Mouse (Mus musculus) megakaryocyte-erythroid progenitor cell, adult 5-6 weeks (primary cell): Measurements from ENCODE around the gene Tbc1d24. TPM values are rescaled to one million over a fixed set of nuclear protein-coding genes. Genes with fewer than 3 reads are reported as not detected.

Source experiments
- ATAC-seq: replicated peaks from 2 replicates; pipeline ENCODE4 v1.8.0; 2016; ENCODE audit warnings: mild to moderate bottlenecking, inconsistent platforms; ENCODE audit not compliant: severe bottlenecking, poor library complexity, low FRiP score, low TSS enrichment
- total RNA-seq, 2 experiments: library from RNA; stranded (forward) in 1 of 2; stranded (reverse) in 1 of 2; fragments of 200-1000, 215-1000 nt in 1 of 2; fragments of >200 nt in 1 of 2; fragmentation: Nextera tagmentation in 1 of 2; gene quantifications; 2 replicates each; pipeline ENCODE4 v1.2.3; 2014 to 2017

Gene Tbc1d24
- total RNA-seq, 2 experiments from 2014 or later: 6.0 to 45.2 TPM

DNA sequence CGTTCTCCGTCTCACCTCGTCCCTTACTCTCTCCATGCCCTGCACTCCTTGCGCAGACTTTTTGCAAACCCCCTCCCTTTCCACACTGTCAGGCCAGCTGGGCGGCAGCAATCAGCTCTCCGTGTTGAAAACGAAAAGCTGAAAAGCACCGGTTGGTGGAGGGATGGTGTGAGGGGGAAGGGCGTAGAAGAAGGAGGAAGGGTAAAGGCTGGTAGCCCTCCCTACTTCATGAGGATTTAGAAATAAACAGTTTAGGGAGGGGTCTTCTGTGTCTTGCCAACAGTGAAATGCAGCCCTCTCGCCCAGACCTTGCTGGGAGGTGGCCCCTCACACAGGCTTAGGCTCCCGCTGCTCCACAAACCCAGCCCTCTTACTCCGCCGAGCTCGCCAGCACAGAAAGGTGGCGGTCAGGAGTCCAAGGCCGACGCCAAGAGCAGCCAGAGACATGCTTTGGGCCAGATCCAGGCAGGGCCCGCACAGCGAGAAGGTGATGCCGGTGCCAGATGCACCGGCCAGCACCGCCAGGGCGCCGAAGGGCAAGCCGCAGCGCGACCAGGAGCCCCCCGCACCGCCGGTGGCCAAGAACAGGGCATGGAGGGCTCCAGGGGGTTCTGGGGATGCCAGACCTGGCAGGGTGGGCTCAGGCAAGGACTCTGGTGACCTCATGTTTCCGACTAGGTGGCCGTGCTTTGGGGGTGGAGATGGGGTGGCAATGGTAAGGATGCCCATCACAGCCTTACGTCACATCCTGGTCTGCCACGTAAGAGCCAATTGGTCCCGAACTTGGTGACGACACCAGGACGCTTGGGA lies 6.5 kb upstream of the Tbc1d24 start:
- no peak for ATAC-seq

DNA sequence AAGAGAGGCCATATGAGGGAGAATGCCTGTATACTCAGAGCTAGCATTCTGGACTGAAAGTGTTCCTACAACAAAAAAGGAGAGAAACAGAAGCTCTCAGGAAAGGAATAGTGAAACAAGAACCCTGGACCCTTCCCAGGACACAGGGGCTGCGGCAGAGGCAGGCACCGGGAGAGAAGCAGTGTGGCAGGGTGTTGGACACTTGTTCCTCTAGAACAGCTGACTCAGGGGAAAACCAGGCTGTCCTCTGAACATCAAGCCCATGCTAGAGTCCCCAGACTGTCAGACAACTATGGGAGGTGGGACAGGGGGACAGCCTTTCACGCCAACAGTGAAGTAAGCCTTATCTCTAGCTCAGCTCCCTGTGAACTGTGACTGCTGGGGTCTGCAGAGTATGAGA lies 5.2 kb upstream of the Tbc1d24 start:
- ATAC-seq: no peak

DNA sequence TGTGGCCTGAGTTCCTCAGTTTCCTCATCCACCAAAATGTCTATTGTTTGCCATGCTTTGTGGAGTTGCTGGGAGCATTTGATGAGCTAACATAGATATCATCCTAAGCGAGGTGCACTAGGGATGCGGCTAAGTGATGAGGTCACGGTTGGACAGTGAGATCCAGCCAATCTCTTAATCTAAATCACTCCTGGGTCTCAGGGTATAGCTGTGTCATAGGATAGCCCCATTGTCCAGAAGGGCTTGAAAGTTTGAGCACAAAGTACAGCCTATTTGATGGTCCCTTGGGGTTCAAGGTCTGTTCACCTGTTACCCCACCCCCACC lies 4.5 kb upstream of the Tbc1d24 start:
- no peak for ATAC-seq

DNA sequence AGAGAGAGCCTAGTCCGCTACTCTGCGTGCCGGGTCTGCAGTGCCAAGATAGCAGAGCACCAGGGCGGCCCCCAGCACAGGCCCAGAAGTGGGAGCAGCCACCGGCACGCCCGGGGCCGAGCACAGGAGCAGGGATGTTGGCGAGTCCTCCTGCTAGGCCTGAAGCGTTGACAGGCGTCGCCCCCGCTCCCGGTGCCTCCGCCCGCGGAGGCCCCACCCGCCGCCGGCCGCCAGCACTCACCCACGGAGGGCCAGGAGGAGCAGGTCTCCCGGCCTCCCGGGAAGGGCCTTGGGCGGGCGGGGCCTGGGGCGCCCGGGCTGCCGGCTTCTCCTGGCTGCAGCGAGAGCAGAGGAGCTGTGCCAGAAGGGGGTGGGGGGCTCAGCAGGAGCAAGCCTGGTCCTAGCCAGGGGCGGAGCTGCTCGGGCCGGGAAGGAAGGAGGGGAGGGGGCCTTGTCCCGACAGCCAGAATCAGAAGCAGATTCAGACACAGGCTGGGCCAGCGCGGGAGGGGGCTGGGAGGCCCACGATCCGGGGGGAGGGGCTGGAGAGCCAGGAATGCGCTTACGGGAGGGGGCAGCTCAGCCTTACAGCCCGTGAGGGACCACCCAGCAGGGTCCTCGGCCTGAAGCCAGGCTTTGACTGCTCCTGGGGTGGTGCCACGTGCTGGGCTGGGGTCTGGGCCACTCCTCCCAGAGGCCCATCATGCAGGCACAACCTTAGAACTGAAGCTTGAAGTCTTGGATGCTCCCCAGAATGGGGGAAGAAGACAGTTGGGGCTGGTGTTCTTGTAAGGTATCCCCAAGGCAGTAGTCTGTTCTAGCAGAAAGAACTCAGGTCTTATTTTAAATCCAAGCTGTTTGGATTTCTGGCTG lies 3.9 kb upstream of the Tbc1d24 start, which contains the start of gene Ntn3:
Gene Ntn3, minus strand, starts transcription at position 489 of the 873 bp plus-strand sequence.
- peak; percentile 77 for ATAC-seq

DNA sequence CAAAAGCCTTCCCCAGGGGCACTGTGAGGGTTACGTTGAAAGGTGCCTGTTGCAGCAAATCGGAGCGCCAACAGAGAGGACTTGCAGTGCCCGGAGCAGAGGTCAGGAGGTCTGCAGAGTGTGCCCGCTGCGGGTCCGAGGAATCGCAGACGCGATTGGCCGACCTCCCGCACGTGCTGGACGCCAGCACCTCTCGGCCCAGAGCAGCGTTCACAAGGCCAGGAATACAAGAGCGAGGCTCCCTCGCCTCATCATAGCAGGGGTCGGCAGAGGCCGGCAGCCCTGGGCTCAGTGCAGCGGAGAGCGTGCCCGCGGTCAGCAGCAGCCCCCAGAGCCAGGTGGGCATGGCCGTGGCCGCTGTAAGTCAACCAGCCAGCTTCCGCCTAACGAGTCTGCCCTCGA lies 3.3 kb upstream of the Tbc1d24 start:
- no peak for ATAC-seq

DNA sequence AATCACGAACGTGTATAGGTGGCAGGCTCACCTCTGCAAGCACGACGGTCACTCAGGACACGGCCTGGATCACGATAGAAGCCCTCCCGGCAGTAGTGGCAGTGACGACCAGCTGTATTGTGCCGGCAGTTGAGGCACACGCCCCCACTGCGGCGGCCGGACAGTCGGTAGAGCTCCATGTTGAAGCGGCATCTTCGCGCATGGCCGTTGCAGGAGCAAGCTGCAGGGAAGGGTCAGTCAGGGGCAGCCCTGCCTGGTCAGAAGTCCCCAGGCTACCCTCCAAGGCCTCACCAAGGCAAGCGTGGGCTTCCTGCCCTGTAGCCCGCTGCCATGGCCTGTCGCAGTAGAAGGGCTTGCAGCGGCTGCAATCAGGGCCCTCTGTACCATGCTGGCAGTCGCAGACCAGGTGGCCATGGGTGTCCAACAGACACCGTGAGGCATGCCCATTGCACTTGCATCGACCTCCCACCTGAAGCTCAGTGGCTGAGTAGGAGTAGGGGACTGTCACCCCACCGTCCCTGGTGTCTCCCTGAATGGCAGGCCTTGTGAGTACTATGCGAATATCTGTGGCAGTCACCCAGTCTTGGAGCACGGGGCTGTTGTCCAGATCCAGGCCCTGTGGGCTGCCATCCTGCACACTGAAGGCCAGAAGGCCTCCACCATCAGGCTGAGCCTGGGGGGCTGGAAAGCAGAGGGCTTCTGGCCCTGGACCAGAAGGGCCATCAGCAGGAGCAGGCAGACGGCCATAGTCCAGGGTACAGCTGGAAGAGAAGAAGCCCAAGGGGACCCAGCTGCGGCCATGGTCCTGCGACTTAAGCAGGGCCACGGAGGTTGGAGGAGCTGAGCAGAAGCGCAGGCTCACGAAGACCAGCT lies 2.6 kb upstream of the Tbc1d24 start:
- ATAC-seq: no peak

DNA sequence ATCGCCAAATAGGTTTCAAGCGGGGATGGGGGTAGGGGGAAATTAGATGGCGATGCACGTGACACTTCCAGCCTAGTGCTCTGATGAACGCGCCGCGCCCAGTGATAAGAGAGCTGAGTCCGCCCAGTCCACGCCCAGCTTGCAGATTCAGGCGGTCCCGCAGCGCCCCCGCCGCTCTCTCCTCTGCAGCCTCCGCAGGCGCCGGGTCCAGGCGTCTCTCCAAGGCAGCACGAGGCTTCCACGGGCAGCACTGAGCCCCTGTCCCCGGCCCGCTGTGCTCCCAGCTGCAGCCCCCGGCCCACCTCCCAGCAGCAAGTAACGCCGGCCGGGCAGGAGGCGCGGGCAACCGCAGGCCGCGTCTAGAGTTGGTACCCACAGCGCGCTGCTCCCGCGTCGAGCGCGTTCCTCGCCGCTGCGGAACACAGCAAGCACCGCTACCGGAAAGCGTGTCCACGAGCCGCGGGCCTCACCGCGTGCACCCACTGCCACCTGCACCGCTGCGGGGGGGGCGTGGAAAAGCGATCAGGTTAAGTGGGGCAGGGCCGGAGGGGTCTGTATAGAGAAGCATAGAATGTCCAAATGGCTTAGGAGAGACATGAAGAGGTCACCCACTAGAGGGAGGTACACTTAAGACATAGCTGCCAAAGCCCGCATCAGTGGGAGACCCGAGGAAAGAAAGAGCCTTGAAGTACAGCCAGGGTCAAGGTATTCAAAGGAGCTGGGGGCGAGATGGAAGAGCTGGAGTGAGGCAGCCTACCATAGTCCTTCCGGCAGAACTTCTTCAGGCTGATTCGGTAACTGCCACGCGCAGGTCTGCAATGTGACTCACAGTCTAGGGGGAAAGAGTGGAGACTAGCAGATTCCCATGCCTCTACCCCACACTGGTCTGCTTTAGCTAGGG lies 1.3 kb upstream of the Tbc1d24 start:
- 0 out of 2 replicates have a peak, but pooled peaks have one; percentile 20 for ATAC-seq

DNA sequence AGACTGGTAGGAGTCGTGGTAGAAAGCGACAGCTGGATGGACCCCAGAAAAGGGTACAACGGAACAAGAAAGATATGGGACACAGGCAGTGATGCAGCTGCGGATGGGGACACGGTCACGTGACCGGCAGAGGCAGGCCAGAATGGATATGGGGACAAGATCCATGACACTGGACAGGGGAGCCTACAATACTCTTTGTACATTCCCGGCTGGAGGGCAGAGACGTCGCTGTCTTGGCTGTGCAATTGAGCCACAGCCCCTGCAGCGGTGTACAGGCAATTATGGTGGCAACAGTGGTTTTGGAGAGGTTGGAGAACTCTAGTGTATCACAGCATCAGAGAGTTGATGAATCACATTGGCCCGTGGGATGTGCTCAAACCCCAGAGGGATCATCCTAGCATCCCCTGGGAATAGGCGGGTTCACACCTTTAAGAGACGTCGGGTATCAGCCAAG lies 573 bp upstream of the Tbc1d24 start:
- ATAC-seq: 0 out of 2 replicates have a peak, but pooled peaks have one; percentile 0

DNA sequence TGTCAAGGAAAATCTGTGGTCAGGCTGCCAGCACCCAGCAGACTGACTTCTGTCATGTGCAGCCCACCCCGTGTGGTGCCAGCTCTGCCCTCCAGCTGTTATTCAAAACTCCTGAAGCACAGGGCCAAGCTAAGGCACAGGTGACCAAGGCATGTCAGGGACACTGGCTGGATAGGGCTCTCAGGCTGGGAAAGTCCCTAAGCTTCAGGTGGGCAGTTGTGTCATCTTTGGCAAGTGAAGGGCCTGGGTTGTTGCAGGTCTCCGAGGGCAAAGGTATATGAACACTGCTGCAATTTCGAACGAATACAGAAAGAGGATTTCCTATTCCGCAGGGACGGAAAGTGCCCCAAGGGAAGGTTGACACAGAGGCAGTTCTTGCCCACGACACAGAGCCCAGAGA lies 516 bp downstream of the Tbc1d24 start:
- no peak for ATAC-seq

DNA sequence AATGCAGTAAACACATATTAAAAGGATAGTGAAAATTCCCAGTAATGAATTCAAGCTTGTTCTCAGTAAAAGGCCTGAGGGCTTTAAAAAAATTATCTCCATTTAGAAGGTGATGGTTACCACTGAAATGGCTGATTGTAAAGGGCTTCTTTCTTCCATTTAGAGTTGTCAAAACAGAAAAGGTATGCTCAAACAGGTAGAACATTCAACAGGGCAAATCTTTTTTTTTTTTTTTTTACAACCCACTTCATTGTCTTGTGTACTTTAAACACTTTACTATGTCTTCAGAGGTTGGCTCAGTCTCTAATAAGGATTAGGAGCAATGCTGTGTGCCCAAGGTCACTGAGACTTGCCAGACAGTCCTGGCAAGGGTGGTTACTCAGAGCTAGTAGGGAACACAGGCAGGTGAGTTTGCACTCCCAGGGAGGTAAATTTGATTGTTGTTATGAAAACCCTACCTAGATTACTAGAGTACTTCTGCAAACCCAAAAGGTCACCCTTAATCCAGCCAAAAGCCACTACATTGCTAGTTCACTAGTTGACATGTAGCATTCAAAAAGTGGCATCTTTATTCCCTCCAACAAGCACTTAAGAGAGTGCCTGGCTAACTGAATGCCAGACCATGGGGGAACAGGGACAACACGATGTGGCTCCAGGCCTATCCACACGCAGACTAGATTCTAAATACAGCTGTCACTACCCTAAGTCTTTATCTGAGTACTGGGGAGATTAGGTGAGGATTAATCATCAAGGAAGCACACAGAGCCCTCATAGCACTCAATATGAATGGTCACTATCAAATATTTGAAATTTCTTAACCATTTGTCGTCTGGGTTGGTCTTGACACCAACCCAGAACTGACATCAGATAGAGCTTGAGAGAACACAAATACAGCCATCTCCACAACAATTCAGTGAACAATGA lies 1.5 kb downstream of the Tbc1d24 start:
- ATAC-seq: no peak

DNA sequence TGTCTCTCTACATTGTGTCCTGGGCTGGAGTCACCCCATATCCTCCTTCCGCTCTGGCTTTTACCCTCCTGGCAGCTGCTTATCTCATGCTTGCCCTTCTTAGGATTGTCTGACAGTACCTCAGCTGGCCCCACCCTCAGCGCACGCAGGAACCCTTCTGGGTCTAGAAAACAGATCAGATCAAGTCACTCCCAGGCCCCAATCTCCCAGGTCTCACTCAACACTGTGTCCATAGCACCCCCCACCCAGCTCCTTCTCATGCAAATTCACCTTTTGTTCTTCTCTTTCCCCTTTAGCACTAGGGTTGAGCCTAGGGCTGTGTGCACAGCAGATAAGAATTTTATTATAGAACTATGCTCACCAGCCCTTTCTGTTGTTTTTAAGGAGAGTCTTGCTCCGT lies 2.3 kb downstream of the Tbc1d24 start:
- ATAC-seq: peak; percentile 75

DNA sequence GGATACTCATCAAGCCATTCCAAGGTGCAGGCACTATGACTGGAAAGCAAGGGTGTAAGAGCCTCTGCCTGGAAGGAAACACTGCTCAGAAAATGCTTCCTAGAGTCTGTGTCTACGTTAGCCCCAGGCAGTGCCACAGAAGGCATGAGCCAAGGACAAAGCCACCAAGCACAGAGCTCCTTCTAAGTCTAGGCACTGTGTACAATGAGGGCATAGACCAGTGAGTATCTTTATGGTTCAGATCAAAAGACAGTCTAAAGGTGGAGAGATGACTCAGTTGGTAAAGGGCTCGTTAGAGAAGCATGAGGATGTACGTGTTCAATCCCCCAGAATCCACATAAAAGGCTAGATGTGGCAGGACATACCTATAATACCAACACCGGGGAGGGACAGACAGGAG lies 4.3 kb downstream of the Tbc1d24 start:
- no peak for ATAC-seq

DNA sequence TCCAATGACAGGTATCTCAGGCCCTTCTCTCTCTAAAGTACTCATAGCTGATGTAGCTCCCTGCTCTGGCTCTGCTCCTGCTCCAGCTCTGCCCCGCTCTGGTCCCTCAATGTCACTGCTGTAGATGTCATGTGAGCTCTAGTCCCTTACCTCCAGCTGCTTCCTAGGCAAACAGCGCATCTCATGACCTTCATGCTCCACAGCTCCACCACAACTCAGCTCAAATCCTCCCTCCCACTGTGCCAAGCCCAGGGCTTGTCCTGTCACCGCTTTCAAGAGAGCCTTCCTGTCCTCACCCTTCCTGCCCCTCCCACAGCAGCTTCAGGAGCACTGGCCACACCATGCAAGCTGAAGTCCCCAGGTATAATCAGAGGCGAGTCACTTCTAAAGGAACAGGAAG lies 5.6 kb downstream of the Tbc1d24 start:
- ATAC-seq: no peak

DNA sequence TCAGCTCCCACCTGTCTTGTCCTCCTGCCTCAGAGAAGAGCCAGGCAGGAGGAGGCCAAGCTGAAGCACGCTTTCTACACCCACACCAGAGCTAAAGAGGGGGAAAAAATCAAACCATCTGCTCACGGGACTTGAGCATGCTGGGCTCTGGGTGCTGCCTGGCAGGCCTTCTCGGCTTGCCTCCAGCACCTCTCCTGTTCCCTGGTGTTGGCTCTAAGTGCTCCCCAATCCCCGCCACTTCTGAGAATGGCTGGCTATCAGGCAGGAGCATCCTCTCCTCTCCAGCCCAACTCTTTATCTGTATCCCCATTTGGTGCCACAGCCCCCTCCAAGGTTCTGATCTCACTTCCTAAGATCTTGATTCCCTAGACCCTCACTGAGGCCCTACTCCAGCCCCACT lies 6.1 kb downstream of the Tbc1d24 start:
- ATAC-seq: no peak

DNA sequence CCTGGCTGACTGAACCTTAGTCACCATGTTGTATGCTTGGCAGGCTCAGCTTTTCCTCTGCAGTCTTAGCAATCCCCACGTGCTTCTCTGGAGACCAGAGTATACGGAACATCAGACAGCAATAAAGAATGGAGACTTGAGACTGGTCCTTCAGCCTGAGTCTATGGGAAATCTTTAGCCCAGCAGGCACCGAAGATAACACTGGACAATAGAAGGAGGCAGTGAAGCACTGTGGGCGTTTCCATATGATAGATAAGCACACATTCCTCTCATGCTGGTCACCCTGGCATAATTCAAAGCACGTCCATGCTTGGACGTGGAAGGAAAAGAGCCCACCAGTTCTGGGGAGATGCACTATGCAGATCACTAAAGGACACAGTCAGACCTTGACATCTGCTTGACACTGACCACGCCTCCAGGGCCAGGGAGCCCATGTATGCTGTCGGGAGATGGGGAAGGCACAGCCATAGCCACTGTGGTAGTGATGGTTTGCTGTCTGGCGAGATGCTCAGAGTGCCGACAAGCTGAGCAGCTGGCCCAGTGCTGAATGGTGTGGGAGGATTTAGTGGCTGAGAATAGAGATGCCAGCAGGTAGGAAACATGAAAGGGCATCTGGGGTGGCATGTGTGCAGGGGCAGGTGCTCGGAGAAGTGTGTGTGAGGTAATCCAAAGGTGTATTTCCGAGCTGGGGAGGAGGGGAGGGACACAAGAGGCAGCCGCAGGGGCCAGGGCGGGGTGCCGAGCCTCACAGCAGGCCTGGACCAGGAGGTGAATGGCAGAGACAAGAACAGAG lies 8.1 kb downstream of the Tbc1d24 start:
- peak; percentile 36 for ATAC-seq

DNA sequence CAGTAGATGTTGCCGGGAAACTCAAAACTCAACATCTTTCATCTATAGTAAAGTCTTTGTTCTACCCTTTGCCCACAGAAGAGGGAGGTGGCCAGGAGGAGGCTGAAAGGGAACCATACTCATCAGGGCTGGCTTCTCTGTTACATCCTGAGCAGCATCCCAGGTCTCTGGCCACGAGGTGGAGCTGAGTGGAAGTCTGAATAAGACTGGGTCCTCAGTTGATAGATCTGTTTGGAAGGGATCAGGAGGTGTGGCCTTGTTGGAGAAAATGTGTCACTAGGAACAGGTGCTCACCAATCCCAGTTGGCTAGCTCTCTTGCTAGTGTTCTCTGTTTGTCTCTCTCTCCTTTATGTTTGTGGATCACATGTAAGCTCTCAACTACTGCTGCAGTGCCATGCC lies 10.0 kb downstream of the Tbc1d24 start:
- no peak for ATAC-seq

DNA sequence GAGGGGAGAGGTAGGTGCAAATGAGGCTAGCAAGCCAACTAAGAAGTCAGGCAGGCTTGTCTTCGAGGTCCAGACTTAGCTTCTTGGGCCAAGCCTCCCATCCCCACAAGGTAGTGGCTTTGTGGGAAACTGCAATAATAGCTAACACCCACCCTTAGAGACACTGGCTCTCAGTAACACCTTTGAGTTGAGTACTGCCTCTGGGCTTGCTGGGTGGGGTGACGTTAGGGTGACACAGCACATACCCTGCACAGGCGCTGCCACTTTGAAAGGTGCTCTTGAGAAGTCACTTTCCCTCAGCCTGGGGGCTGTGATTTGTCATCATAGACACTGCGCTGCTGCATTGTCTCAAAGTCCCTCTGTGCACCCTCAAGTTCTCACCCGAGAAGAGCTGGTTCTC lies 11.6 kb downstream of the Tbc1d24 start:
- no peak for ATAC-seq
